Mouse (Mus musculus): ENCODE measurements around the gene Gpr173.

DNA sequence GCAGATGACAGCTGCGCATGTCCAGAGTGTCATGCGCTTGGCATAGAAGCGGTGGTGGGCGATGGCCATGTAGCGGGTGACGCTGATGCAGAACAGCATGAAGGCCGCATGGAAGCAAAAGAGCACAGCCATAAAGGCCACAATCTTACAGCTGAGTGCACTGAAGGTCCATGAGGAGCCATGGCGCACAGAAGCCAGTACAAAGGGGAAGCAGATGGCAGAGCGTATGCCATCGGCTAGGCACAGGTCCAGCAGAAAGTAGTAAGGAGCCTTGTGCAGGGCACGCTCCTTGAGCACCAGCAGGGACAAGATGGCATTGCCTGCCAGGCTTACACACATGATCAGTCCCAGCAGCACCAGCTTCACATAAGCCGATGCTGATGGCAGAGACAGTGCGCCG lies 21.5 kb downstream of the Gpr173 start:
- TF ChIP-seq EP300 (IDR thresholded peaks at IDR 0.05; ENCODE audit: insufficient read depth, low read depth, low read length) (no peak), CTCF (IDR thresholded peaks at IDR 0.05; ENCODE audit: low read depth, low read length) (no peak)
